Mouse (Mus musculus): ENCODE results near the gene Tmem60.

DNA sequence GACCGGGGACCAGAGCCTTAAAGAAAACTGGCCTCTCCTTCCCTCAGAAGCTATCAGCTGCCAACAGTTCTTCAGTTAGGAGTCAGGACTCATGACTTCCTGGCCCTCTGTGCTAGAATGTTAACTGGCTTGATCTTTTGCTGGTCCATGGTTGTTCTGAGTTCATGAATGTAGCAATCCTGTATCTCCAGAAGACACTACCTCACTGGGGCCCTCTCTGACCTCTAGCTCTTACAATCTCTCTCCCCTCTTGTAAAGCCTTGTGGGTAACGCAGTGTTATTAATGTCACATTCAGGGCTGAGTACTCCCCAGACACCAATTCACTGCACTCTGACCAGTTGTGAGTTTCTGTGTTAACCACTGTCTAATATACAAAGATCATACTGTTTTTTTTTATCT lies 22.7 kb downstream of the Tmem60 start:
- no peak for TF ChIP-seq CTCF (conservative IDR thresholded peaks at IDR 0.05; ENCODE audit: low read length)
- TF ChIP-seq POU5F1 (IDR thresholded peaks at IDR 0.05; ENCODE audit: borderline replicate concordance, low read length), result no peak
